Mouse (Mus musculus) neural tube, embryonic 15.5 days (tissue): ENCODE results near the gene Rrn3. TPM values are rescaled to one million over a fixed set of nuclear protein-coding genes. Genes with fewer than 3 reads are reported as not detected.

Experiments
- ATAC-seq: fragments of 200-750 bp; cut with Nextera tagmentation; 2 replicates; pipeline ENCODE4 v1.8.0; 2017; ENCODE audit warnings: mild to moderate bottlenecking, moderate TSS enrichment, moderate library complexity; ENCODE audit not compliant: low FRiP score
- H3K27ac ChIP-seq: fragments of 300-500 bp; sonication (generic); replicated peaks from 2 replicates; pipeline ENCODE4 v1.5.1; 2015; ENCODE audit warnings: mild to moderate bottlenecking, inconsistent platforms
- H3K27me3 ChIP-seq: fragments of 300-500 bp; sonication (generic); replicated peaks from 2 replicates; pipeline ENCODE4 v1.6.1; 2015; ENCODE audit warnings: inconsistent platforms
- H3K36me3 ChIP-seq: fragments of 300-500 bp; sonication (generic); 2 replicates; pipeline ENCODE4 v1.6.1; 2015; ENCODE audit warnings: inconsistent platforms
- H3K4me1 ChIP-seq: fragments of 300-500 bp; sonication (generic); 2 replicates; pipeline ENCODE4 v1.6.1; 2015; ENCODE audit warnings: inconsistent platforms
- H3K4me2 ChIP-seq: fragments of 300-500 bp; sonication (generic); 2 replicates; pipeline ENCODE4 v1.6.1; 2015; ENCODE audit warnings: inconsistent platforms, mild to moderate bottlenecking, moderate library complexity
- H3K4me3 ChIP-seq: fragments of 300-500 bp; sonication (generic); replicated peaks from 2 replicates; pipeline ENCODE4 v1.5.1; 2015; ENCODE audit warnings: mild to moderate bottlenecking, inconsistent platforms
- H3K9ac ChIP-seq: fragments of 300-500 bp; sonication (generic); replicated peaks from 2 replicates; pipeline ENCODE4 v1.6.1; 2015; ENCODE audit warnings: mild to moderate bottlenecking, inconsistent platforms
- H3K9me3 ChIP-seq: fragments of 300-500 bp; sonication (generic); replicated peaks from 2 replicates; pipeline ENCODE4 v1.6.1; 2016; ENCODE audit warnings: inconsistent platforms
- WGBS: fragments of 180-500 bp; shearing (Covaris S2); methylation state at CpG from one replicate; pipeline ENCODE4 v1.1.7; 2015; ENCODE audit warnings: mixed read lengths; 5-methylcytosine and 5-hydroxymethylcytosine counted together
- polyA plus RNA-seq: library from polyadenylated mRNA; unstranded; fragments of >200 nt; fragmentation: Nextera tagmentation; extraction: Ambion mirVana; gene quantifications from 2 replicates; pipeline ENCODE4 v1.2.1, GENCODE M21; 2015

Rrn3 gene
- polyA plus RNA-seq, 1 experiment from 2014 or later = 86.5 TPM

- 82% methylated on average over 7 of the region's 7 CpGs for WGBS
Measured at GRCm38 (mm10) chr16:13825781-13826490, 45.4 kb downstream of the Rrn3 start.

DNA sequence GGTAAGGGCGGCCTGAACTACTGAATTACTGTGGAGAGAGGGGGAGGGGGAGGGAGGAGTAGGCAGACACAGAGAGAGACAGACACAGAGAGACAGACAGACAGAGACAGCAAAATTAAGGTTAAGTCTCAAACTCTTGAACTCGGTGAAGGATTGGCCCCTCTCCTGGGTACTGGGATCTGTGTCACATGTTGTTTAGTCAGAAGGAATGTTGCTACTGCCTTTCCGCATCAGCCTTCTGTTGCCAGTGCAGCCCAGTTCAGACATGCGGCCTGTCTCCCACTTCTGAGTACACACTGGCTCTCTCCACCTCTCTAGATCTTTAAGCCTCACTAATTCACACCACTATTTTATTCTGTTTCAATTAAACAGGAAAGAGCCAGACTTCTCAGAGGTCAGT is 46.0 kb downstream of the Rrn3 start:
- Histone ChIP-seq H3K27ac (no peak overlapping the region), H3K4me3 (no peak overlapping the region), H3K9ac (no peak overlapping the region), H3K27me3 (no peaks in the 10 kb centered on the region), H3K36me3 (peaks cover 49% of the 10 kb centered on the region), H3K4me1 (peaks cover 8% of the 10 kb centered on the region), H3K4me2 (no peak overlapping the region), H3K9me3 (no peaks in the 10 kb centered on the region)
- WGBS = 93% methylated on average over 4 of the region's 4 CpGs
- no peak for ATAC-seq

More at GRCm38 (mm10) chr16:13825781-13826490, 45.4 kb downstream of the Rrn3 start:
- Histone ChIP-seq H3K4me3 (no peak overlapping the region), H3K27ac (no peak overlapping the region), H3K4me1 (peaks cover 11% of the 10 kb centered on the region), H3K36me3 (peaks cover 43% of the 10 kb centered on the region), H3K9ac (no peak overlapping the region), H3K4me2 (no peak overlapping the region), H3K27me3 (no peaks in the 10 kb centered on the region), H3K9me3 (no peaks in the 10 kb centered on the region)
- no peak for ATAC-seq

GRCm38 (mm10) chr16:13830444-13830843 is 49.9 kb downstream of the Rrn3 start:
- no peaks in the 10 kb centered on the region for H3K4me1 ChIP-seq
- H3K27me3 ChIP-seq = no peaks in the 10 kb centered on the region
- H3K4me3 ChIP-seq = no peak overlapping the region
- no peak overlapping the region for H3K4me2 ChIP-seq
- H3K27ac ChIP-seq = no peak overlapping the region
- 89% methylated on average over 10 of the region's 10 CpGs for WGBS
- H3K36me3 ChIP-seq = peaks cover 83% of the 10 kb centered on the region
- ATAC-seq = no peak
- H3K9ac ChIP-seq = no peak overlapping the region
- H3K9me3 ChIP-seq = no peaks in the 10 kb centered on the region

- no peak for ATAC-seq
- no peak overlapping the region for H3K27ac ChIP-seq
- H3K4me3 ChIP-seq = no peak overlapping the region
- WGBS = 87% methylated on average over 5 of the region's 5 CpGs
- H3K4me1 ChIP-seq = no peaks in the 10 kb centered on the region
- H3K4me2 ChIP-seq = no peak overlapping the region
- peaks cover 93% of the 10 kb centered on the region for H3K36me3 ChIP-seq
- H3K27me3 ChIP-seq = no peaks in the 10 kb centered on the region
- no peak overlapping the region for H3K9ac ChIP-seq
- H3K9me3 ChIP-seq = no peaks in the 10 kb centered on the region
Measured at GRCm38 (mm10) chr16:13831606-13832005, 51.1 kb downstream of the Rrn3 start.

- Histone ChIP-seq H3K9me3 (no peaks in the 10 kb centered on the region), H3K9ac (no peak overlapping the region), H3K27ac (no peak overlapping the region), H3K4me3 (no peak overlapping the region), H3K36me3 (peaks cover 95% of the 10 kb centered on the region), H3K27me3 (no peaks in the 10 kb centered on the region), H3K4me2 (no peak overlapping the region), H3K4me1 (no peaks in the 10 kb centered on the region)
- no peak for ATAC-seq
- 96% methylated on average over 5 of the region's 5 CpGs for WGBS
Measured at GRCm38 (mm10) chr16:13834382-13834781, 53.9 kb downstream of the Rrn3 start.

GRCm38 (mm10) chr16:13840056-13840455 is 59.5 kb downstream of the Rrn3 start:
- Histone ChIP-seq H3K27ac (no peak overlapping the region), H3K4me2 (no peak overlapping the region), H3K4me1 (no peaks in the 10 kb centered on the region), H3K36me3 (peaks cover 86% of the 10 kb centered on the region), H3K27me3 (no peaks in the 10 kb centered on the region), H3K9ac (no peak overlapping the region), H3K9me3 (no peaks in the 10 kb centered on the region), H3K4me3 (no peak overlapping the region)
- ATAC-seq = no peak
- 91% methylated on average over 7 of the region's 7 CpGs for WGBS

GRCm38 (mm10) chr16:13840956-13841355 is 60.4 kb downstream of the Rrn3 start:
- H3K4me3 ChIP-seq = no peak overlapping the region
- no peak overlapping the region for H3K4me2 ChIP-seq
- WGBS = 96% methylated on average over 3 of the region's 3 CpGs
- no peaks in the 10 kb centered on the region for H3K27me3 ChIP-seq
- no peak overlapping the region for H3K9ac ChIP-seq
- H3K4me1 ChIP-seq = no peaks in the 10 kb centered on the region
- H3K27ac ChIP-seq = no peak overlapping the region
- no peaks in the 10 kb centered on the region for H3K9me3 ChIP-seq
- H3K36me3 ChIP-seq = peaks cover 85% of the 10 kb centered on the region
- ATAC-seq = no peak

- Histone ChIP-seq H3K4me1 (no peaks in the 10 kb centered on the region), H3K9ac (no peak overlapping the region), H3K27ac (no peak overlapping the region), H3K4me3 (no peak overlapping the region), H3K4me2 (no peak overlapping the region), H3K9me3 (no peaks in the 10 kb centered on the region), H3K36me3 (peaks cover 67% of the 10 kb centered on the region), H3K27me3 (no peaks in the 10 kb centered on the region)
- ATAC-seq = no peak
- WGBS = 91% methylated on average over 5 of the region's 5 CpGs
Measured at GRCm38 (mm10) chr16:13845031-13845430, 64.5 kb downstream of the Rrn3 start.

DNA sequence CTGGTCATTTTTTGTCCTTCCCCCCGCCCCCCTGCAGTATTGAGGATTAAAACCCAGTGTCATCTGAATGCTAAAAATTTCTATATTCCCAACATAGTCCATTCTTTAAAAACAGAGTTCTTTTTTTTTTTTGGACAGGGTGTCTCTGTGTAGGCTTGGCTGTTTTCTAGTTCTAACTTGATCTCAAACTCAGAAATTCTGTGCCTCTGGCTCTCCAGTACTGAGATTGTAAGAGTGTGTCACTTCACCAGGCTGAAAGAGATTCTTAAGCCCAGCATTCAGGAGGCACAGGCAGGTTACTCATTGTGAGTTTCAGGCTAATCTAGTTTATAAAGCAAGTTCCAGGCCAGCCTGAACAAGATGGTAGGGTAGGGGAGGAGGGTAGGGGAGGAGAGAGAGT is 66.2 kb downstream of the Rrn3 start:
- ATAC-seq = no peak
- Histone ChIP-seq H3K9me3 (no peaks in the 10 kb centered on the region), H3K4me3 (no peak overlapping the region), H3K9ac (no peak overlapping the region), H3K27ac (no peak overlapping the region), H3K4me1 (no peaks in the 10 kb centered on the region), H3K4me2 (no peak overlapping the region), H3K27me3 (no peaks in the 10 kb centered on the region), H3K36me3 (peaks cover 58% of the 10 kb centered on the region)
- WGBS = 94% methylated on average over 1 of the region's 1 CpGs

DNA sequence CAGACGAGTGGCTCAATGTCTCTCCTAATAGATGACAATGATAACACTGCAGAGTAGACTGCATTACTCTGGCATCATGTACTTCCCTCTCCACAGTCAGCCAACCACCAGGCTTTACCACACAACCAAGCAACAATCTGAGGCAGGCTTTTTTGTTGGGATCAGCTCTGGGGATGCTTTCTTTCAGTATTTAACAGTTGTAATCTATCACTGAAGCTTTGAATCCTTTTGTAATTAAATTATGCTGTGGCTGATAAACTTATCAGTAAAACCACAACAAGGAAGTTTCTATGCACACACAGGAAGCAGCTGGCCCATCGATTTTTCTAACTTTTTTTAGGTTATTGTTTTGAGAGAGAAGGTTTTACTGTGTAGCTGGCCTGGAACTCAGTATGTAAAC is 67.8 kb downstream of the Rrn3 start:
- no peaks in the 10 kb centered on the region for H3K27me3 ChIP-seq
- no peak overlapping the region for H3K4me3 ChIP-seq
- H3K4me1 ChIP-seq = no peaks in the 10 kb centered on the region
- WGBS = 83% methylated on average over 2 of the region's 2 CpGs
- H3K4me2 ChIP-seq = no peak overlapping the region
- no peak overlapping the region for H3K9ac ChIP-seq
- peaks cover 48% of the 10 kb centered on the region for H3K36me3 ChIP-seq
- no peaks in the 10 kb centered on the region for H3K9me3 ChIP-seq
- ATAC-seq = no peak
- no peak overlapping the region for H3K27ac ChIP-seq

DNA sequence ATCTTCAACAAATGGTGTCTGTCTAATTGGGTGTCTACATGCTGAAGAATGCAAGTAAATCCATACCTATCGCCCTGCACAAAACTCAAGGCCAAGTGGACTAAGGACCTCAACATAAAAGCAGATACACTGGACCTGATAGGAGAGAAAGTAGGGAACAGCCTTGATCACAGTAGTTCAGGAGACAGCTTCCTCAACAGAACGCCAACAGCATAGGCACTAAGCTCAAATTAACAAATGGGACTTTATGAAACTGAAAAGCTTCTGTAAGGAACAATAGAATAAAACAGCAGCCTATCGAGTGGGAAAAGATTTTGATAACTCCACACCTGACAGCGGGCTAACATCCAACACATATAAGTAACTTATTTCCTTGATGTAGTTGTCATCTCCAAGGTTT is 70.9 kb downstream of the Rrn3 start:
- H3K4me1 ChIP-seq = no peaks in the 10 kb centered on the region
- H3K9ac ChIP-seq = no peak overlapping the region
- no peak overlapping the region for H3K4me2 ChIP-seq
- no peaks in the 10 kb centered on the region for H3K27me3 ChIP-seq
- no peak overlapping the region for H3K4me3 ChIP-seq
- H3K27ac ChIP-seq = no peak overlapping the region
- H3K36me3 ChIP-seq = peaks cover 39% of the 10 kb centered on the region
- no peak for ATAC-seq
- H3K9me3 ChIP-seq = no peaks in the 10 kb centered on the region
- WGBS = 98% methylated on average over 4 of the region's 4 CpGs

- no peaks in the 10 kb centered on the region for H3K9me3 ChIP-seq
- peaks cover 37% of the 10 kb centered on the region for H3K36me3 ChIP-seq
- H3K4me1 ChIP-seq = no peaks in the 10 kb centered on the region
- H3K27me3 ChIP-seq = no peaks in the 10 kb centered on the region
- ATAC-seq = no peak
- no peak overlapping the region for H3K27ac ChIP-seq
- H3K9ac ChIP-seq = no peak overlapping the region
- no peak overlapping the region for H3K4me2 ChIP-seq
- WGBS = 97% methylated on average over 4 of the region's 4 CpGs
- H3K4me3 ChIP-seq = no peak overlapping the region
Measured at GRCm38 (mm10) chr16:13853886-13854285, 73.4 kb downstream of the Rrn3 start.
